Mouse (Mus musculus) heart, embryonic 14.5 days (tissue): Measurements from ENCODE around the gene Fkbp6. TPM values are rescaled to one million over a fixed set of nuclear protein-coding genes. Genes with fewer than 3 reads are reported as not detected.

ENCODE experiments used
- ATAC-seq: fragments of 200-750 bp; cut with Nextera tagmentation; 2 replicates; pipeline ENCODE4 v1.8.0; 2017; ENCODE audit warnings: low read depth, moderate TSS enrichment; ENCODE audit not compliant: insufficient number of reproducible peaks, insufficient read depth, low FRiP score
- H3K27ac ChIP-seq, 2 experiments: fragments of 200-500 bp in 1 of 2; fragments of 300-500 bp in 1 of 2; sonication (generic) in 1 of 2; replicated peaks in 1 of 2; 2 replicates each; pipeline ENCODE4 v1.5.1; 2012 to 2014; ENCODE audit warnings: low read depth in 2 of 2, low read length in 2 of 2, control low read depth in 1 of 2, mild to moderate bottlenecking in 1 of 2, mixed read lengths in 1 of 2; ENCODE audit not compliant: control insufficient read depth in 1 of 2, insufficient read depth in 1 of 2
- H3K27me3 ChIP-seq: fragments of 300-500 bp; sonication (generic); 2 replicates; pipeline ENCODE4 v1.6.1; 2014; ENCODE audit warnings: mild to moderate bottlenecking, low read length, control low read depth; ENCODE audit not compliant: control insufficient read depth, insufficient read depth
- H3K36me3 ChIP-seq: fragments of 300-500 bp; sonication (generic); 2 replicates; pipeline ENCODE4 v1.6.1; 2014; ENCODE audit warnings: mild to moderate bottlenecking, control low read depth, low read length, mixed read lengths; ENCODE audit not compliant: control insufficient read depth, insufficient read depth
- H3K4me1 ChIP-seq, 2 experiments: fragments of 200-500 bp in 1 of 2; fragments of 300-500 bp in 1 of 2; sonication (generic) in 1 of 2; 2 replicates each; pipeline ENCODE4 v1.6.1; 2012 to 2014; ENCODE audit warnings: low read length in 2 of 2, control low read depth in 1 of 2, mixed read lengths in 1 of 2; ENCODE audit not compliant: control insufficient read depth in 2 of 2, insufficient read depth in 2 of 2
- H3K4me2 ChIP-seq: fragments of 300-500 bp; sonication (generic); 2 replicates; pipeline ENCODE4 v1.6.1; 2014; ENCODE audit warnings: mild to moderate bottlenecking, low read length
- H3K4me3 ChIP-seq, 2 experiments: fragments of 200-500 bp in 1 of 2; fragments of 300-500 bp in 1 of 2; sonication (generic) in 1 of 2; 2 replicates each; pipeline ENCODE4 v1.5.1; 2012 to 2014; ENCODE audit warnings: low read length in 2 of 2, mild to moderate bottlenecking in 2 of 2, control low read depth in 1 of 2, low read depth in 1 of 2, moderate library complexity in 1 of 2; ENCODE audit not compliant: control insufficient read depth in 1 of 2, insufficient read depth in 1 of 2
- H3K9ac ChIP-seq: fragments of 300-500 bp; sonication (generic); 2 replicates; pipeline ENCODE4 v1.6.1; 2014; ENCODE audit warnings: mild to moderate bottlenecking, low read length
- H3K9me3 ChIP-seq: fragments of 300-500 bp; sonication (generic); 2 replicates; pipeline ENCODE4 v1.6.1; 2016; ENCODE audit warnings: low read length, control low read depth; ENCODE audit not compliant: control insufficient read depth
- WGBS: fragments of 180-500 bp; shearing (Covaris S2); extraction: QIAGEN DNeasy Blood & Tissue Kit; methylation state at CpG from one replicate; pipeline ENCODE4 v1.1.7; 2014; 5-methylcytosine and 5-hydroxymethylcytosine counted together
- polyA plus RNA-seq: library from polyadenylated mRNA; unstranded; fragments of >200 nt; fragmentation: Nextera tagmentation; extraction: Ambion mirVana; gene quantifications from 2 replicates; pipeline ENCODE4 v1.2.1, GENCODE M21; 2014

Gene Fkbp6
- polyA plus RNA-seq, 1 experiment from 2014 or later, result not detected

GRCm38 (mm10) chr5:135352995-135353394, 3.2 kb upstream of the Fkbp6 start, which contains the start of gene Trim50:
Trim50 (plus strand) TSS chr5:135353295.
- peaks cover 10% of the 10 kb centered on the region for H3K27me3 ChIP-seq
- H3K9me3 ChIP-seq, result peaks cover 7% of the 10 kb centered on the region
- 49% methylated on average over 9 of the region's 9 CpGs for WGBS
- no peaks in the 10 kb centered on the region for H3K36me3 ChIP-seq
- no peak within 1 kb of the TSS for H3K9ac ChIP-seq
- ATAC-seq, result no peak
- no peak within 1 kb of the TSS for H3K4me3 ChIP-seq
- no peak within 1 kb of the TSS for H3K27ac ChIP-seq
- no peaks in the 10 kb centered on the region for H3K4me1 ChIP-seq
- no peak within 1 kb of the TSS for H3K4me2 ChIP-seq

- ATAC-seq, result no peak
- no peak overlapping the region for H3K4me3 ChIP-seq
- H3K9ac ChIP-seq, result no peak overlapping the region
- WGBS, result 81% methylated on average over 13 of the region's 13 CpGs
- H3K27me3 ChIP-seq, result peaks cover 10% of the 10 kb centered on the region
- H3K4me2 ChIP-seq, result no peak overlapping the region
- H3K27ac ChIP-seq, result no peak overlapping the region
- no peaks in the 10 kb centered on the region for H3K4me1 ChIP-seq
- peaks cover 7% of the 10 kb centered on the region for H3K9me3 ChIP-seq
- H3K36me3 ChIP-seq, result no peaks in the 10 kb centered on the region
Observed at GRCm38 (mm10) chr5:135351606-135352005, 1.8 kb upstream of the Fkbp6 start.

GRCm38 (mm10) chr5:135347511-135348011, 2.3 kb downstream of the Fkbp6 start:
- H3K9ac ChIP-seq, result no peak overlapping the region
- no peak overlapping the region for H3K4me3 ChIP-seq
- no peak overlapping the region for H3K4me2 ChIP-seq
- H3K9me3 ChIP-seq, result peaks cover 7% of the 10 kb centered on the region
- H3K27me3 ChIP-seq, result peaks cover 2% of the 10 kb centered on the region; the same call in 1 of the 2 replicates
- no peak overlapping the region for H3K27ac ChIP-seq
- no peak for ATAC-seq
- no peaks in the 10 kb centered on the region for H3K36me3 ChIP-seq
- no peaks in the 10 kb centered on the region for H3K4me1 ChIP-seq
- WGBS, result 62% methylated on average over 4 of the region's 4 CpGs

- H3K4me1 ChIP-seq, result no peaks in the 10 kb centered on the region
- H3K9ac ChIP-seq, result no peak overlapping the region
- H3K27ac ChIP-seq, result no peak overlapping the region
- no peak overlapping the region for H3K4me2 ChIP-seq
- peaks cover 7% of the 10 kb centered on the region for H3K9me3 ChIP-seq
- WGBS, result 15% methylated on average over 1 of the region's 1 CpGs
- no peak for ATAC-seq
- H3K4me3 ChIP-seq, result no peak overlapping the region
- no peaks in the 10 kb centered on the region for H3K27me3 ChIP-seq
- no peaks in the 10 kb centered on the region for H3K36me3 ChIP-seq
Observed at GRCm38 (mm10) chr5:135346430-135346829, 3.4 kb downstream of the Fkbp6 start.

GRCm38 (mm10) chr5:135345989-135346388, 3.9 kb downstream of the Fkbp6 start:
- H3K9me3 ChIP-seq, result peaks cover 7% of the 10 kb centered on the region
- no peaks in the 10 kb centered on the region for H3K4me1 ChIP-seq
- no peak overlapping the region for H3K4me2 ChIP-seq
- no peak for ATAC-seq
- no peaks in the 10 kb centered on the region for H3K27me3 ChIP-seq
- no peak overlapping the region for H3K27ac ChIP-seq
- H3K36me3 ChIP-seq, result no peaks in the 10 kb centered on the region
- no peak overlapping the region for H3K9ac ChIP-seq
- WGBS, result 69% methylated on average over 7 of the region's 7 CpGs
- H3K4me3 ChIP-seq, result no peak overlapping the region

GRCm38 (mm10) chr5:135337575-135337974, 12.3 kb downstream of the Fkbp6 start:
- no peak overlapping the region for H3K9ac ChIP-seq
- no peaks in the 10 kb centered on the region for H3K27me3 ChIP-seq
- 20% methylated on average over 3 of the region's 3 CpGs for WGBS
- no peaks in the 10 kb centered on the region for H3K4me1 ChIP-seq
- no peak overlapping the region for H3K27ac ChIP-seq
- H3K36me3 ChIP-seq, result no peaks in the 10 kb centered on the region
- H3K4me3 ChIP-seq, result no peak overlapping the region
- ATAC-seq, result no peak
- H3K4me2 ChIP-seq, result no peak overlapping the region
- no peaks in the 10 kb centered on the region for H3K9me3 ChIP-seq

GRCm38 (mm10) chr5:135331161-135331560, 18.7 kb downstream of the Fkbp6 start:
- Histone ChIP-seq H3K27ac (no peak overlapping the region), H3K4me2 (no peak overlapping the region), H3K9me3 (no peaks in the 10 kb centered on the region), H3K36me3 (no peaks in the 10 kb centered on the region), H3K9ac (no peak overlapping the region), H3K4me3 (no peak overlapping the region), H3K4me1 (peaks cover 0 to 2% of the 10 kb centered on the region in 2 experiments; a peak in 1 of 4 replicates), H3K27me3 (no peaks in the 10 kb centered on the region)
- WGBS, result 77% methylated on average over 6 of the region's 6 CpGs
- ATAC-seq, result no peak

- Histone ChIP-seq H3K4me2 (no peak overlapping the region), H3K4me3 (no peak overlapping the region), H3K27me3 (no peaks in the 10 kb centered on the region), H3K9me3 (no peaks in the 10 kb centered on the region), H3K4me1 (peaks cover 0 to 5% of the 10 kb centered on the region in 2 experiments; a peak in 1 of 4 replicates), H3K9ac (no peak overlapping the region), H3K36me3 (no peaks in the 10 kb centered on the region), H3K27ac (no peak overlapping the region)
- no peak for ATAC-seq
- WGBS, result 72% methylated on average over 5 of the region's 5 CpGs
Observed at GRCm38 (mm10) chr5:135330201-135330600, 19.6 kb downstream of the Fkbp6 start.
